Mouse (Mus musculus): ENCODE measurements at regions not wholly inside any gene's neighbourhood (a gene's known extent, or its start where the extent isn't known, plus 50 kb on each side); places are given as distances from the start of the nearest gene placed in this dataset.
A peak's percentile ranks its signal among the peaks of the same experiment; 100 is the strongest.
"Not testable (repeated sequence)": the region's sequence is repeated elsewhere in the genome, so short reads cannot be mapped to it uniquely, and the experiment has no call there.

GRCm38 (mm10) chr13:73069840-73070530, 190.3 kb upstream of the Irx4 start:
- Histone ChIP-seq H3K4me3 (replicated peaks) (no peak overlapping the region), H3K4me2 (replicated peaks) (no peak overlapping the region), H3K36me3 (no peaks in the 10 kb centered on the region), H3K27ac (replicated peaks) (no peak overlapping the region), H3K9ac (no peak overlapping the region), H3K4me1 (no peaks in the 10 kb centered on the region), H3K27me3 (no peaks in the 10 kb centered on the region), H3K9me3 (replicated peaks) (no peaks in the 10 kb centered on the region)
- peak; percentile 31; the same call in 1 of the 2 replicates for ATAC-seq (ENCODE audit: insufficient number of reproducible peaks, low FRiP score, low TSS enrichment, low read depth)
- 68% methylated on average over 13 of the region's 13 CpGs for WGBS

GRCm38 (mm10) chr13:73070531-73070908, 189.8 kb upstream of the Irx4 start:
- no peak overlapping the region for H3K27ac ChIP-seq (replicated peaks)
- H3K9me3 ChIP-seq (replicated peaks) = no peaks in the 10 kb centered on the region
- no peak overlapping the region for H3K4me2 ChIP-seq (replicated peaks)
- H3K4me3 ChIP-seq (replicated peaks) = no peak overlapping the region
- H3K9ac ChIP-seq = no peak overlapping the region
- WGBS = 58% methylated on average over 7 of the region's 7 CpGs
- H3K27me3 ChIP-seq = no peaks in the 10 kb centered on the region
- H3K4me1 ChIP-seq = no peaks in the 10 kb centered on the region
- ATAC-seq (ENCODE audit: insufficient number of reproducible peaks, low FRiP score, low TSS enrichment, low read depth) = no peak
- no peaks in the 10 kb centered on the region for H3K36me3 ChIP-seq

DNA sequence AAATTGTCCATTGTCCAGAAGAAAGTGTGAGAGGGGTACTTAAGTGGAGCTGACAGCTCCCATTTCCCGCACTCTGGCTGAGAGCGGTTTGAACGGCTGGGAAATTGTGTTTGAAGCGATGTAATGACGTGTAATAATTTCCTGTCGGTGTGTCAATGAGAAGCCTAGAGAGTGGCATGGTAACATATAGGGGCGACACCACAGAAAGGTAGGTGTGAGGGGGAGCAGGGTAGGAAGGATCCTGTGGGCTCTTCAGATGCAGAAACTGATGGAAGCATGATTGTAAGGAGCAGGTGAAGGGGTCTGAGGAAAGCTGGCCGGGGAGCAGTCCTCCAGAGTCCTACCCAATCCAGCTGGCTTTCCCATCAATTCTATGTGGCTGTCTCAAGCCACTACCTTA, 189.2 kb upstream of the Irx4 start:
- ATAC-seq (ENCODE audit: insufficient number of reproducible peaks, low FRiP score, low TSS enrichment, low read depth) = no peak
- WGBS = 52% methylated on average over 8 of the region's 8 CpGs

GRCm38 (mm10) chr13:73071854-73072852, 188.1 kb upstream of the Irx4 start:
- Histone ChIP-seq H3K4me3 (replicated peaks) (no peak overlapping the region), H3K27me3 (no peaks in the 10 kb centered on the region), H3K4me1 (no peaks in the 10 kb centered on the region), H3K9me3 (replicated peaks) (no peaks in the 10 kb centered on the region), H3K4me2 (replicated peaks) (no peak overlapping the region), H3K9ac (no peak overlapping the region), H3K27ac (replicated peaks) (no peak overlapping the region), H3K36me3 (no peaks in the 10 kb centered on the region)
- no peak for ATAC-seq (ENCODE audit: insufficient number of reproducible peaks, low FRiP score, low TSS enrichment, low read depth)
- 43% methylated on average over 6 of the region's 6 CpGs for whole genome bisulfite sequencing

More for the DNA sequence above, 189.2 kb upstream of the Irx4 start:
- Histone ChIP-seq H3K4me3 (replicated peaks) (no peak overlapping the region), H3K9me3 (replicated peaks) (no peaks in the 10 kb centered on the region), H3K9ac (no peak overlapping the region), H3K36me3 (no peaks in the 10 kb centered on the region), H3K4me2 (replicated peaks) (no peak overlapping the region), H3K4me1 (no peaks in the 10 kb centered on the region), H3K27ac (replicated peaks) (no peak overlapping the region), H3K27me3 (no peaks in the 10 kb centered on the region)

DNA sequence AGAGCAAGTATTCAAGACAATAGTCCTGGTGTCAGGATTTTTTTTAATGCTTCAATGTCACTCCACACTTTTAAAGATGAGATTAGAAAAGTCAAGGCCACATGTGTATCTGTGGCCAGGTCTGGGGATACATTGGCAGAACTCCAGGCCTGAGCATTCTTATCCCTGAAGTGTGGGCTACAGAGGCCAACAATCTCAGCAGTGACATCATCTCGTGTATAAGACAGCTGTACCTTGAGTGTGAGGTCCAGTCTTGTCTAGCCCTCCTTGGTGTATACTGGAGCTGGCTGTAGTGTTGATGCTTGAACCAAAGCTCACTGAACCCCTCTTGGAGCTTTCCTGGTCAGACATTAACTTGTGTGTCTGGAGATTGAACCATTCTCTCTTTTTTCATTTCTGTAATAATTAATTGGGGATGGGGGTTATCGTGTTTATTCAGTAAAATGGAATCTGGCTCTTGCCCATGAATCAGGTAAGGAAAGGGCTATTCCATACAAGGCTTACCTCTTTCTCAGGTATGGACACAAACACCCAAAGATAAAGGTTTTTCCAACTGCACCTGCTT, 182.3 kb upstream of the Irx4 start:
- Histone ChIP-seq H3K4me1 (no peaks in the 10 kb centered on the region), H3K36me3 (no peaks in the 10 kb centered on the region), H3K9ac (no peak overlapping the region), H3K4me3 (replicated peaks) (no peak overlapping the region), H3K4me2 (replicated peaks) (no peak overlapping the region), H3K9me3 (replicated peaks) (no peaks in the 10 kb centered on the region), H3K27ac (replicated peaks) (no peak overlapping the region), H3K27me3 (no peaks in the 10 kb centered on the region)
- no peak for ATAC-seq (ENCODE audit: insufficient number of reproducible peaks, low FRiP score, low TSS enrichment, low read depth)
- 77% methylated on average over 2 of the region's 2 CpGs for WGBS

DNA sequence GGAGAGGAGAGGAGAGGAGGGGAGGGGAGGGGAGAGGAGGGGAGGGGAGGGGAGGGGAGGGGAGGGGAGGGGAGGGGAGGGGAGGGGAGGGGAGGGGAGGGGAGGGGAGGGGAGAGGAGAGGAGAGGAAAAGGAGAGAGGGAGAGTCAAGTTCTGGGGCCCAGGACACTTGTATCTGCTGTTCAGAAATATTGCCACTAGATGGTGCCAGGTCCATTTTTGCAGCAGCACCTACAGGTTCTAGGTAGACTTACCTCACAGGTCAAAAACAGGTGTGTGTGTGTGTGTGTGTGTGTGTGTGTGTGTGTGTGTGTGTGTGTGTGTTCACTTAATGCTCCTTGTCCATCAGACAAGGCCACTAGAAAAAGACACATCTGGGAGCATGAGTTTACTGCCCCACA, 172.5 kb upstream of the Irx4 start:
- not testable (repeated sequence) for H3K9ac ChIP-seq; H3K4me3 ChIP-seq (replicated peaks); H3K4me2 ChIP-seq (replicated peaks); H3K27ac ChIP-seq (replicated peaks); H3K27me3 ChIP-seq; H3K4me1 ChIP-seq; ATAC-seq (ENCODE audit: insufficient number of reproducible peaks, low FRiP score, low TSS enrichment, low read depth); H3K9me3 ChIP-seq (replicated peaks); H3K36me3 ChIP-seq

GRCm38 (mm10) chr13:73091886-73092285, 168.4 kb upstream of the Irx4 start:
- Histone ChIP-seq H3K4me3 (replicated peaks) (no peak overlapping the region), H3K27me3 (no peaks in the 10 kb centered on the region), H3K4me1 (no peaks in the 10 kb centered on the region), H3K36me3 (no peaks in the 10 kb centered on the region), H3K9me3 (replicated peaks) (no peaks in the 10 kb centered on the region), H3K9ac (no peak overlapping the region), H3K4me2 (replicated peaks) (no peak overlapping the region), H3K27ac (replicated peaks) (no peak overlapping the region)
- no peak for ATAC-seq (ENCODE audit: insufficient number of reproducible peaks, low FRiP score, low TSS enrichment, low read depth)
- 39% methylated on average over 3 of the region's 3 CpGs for WGBS

DNA sequence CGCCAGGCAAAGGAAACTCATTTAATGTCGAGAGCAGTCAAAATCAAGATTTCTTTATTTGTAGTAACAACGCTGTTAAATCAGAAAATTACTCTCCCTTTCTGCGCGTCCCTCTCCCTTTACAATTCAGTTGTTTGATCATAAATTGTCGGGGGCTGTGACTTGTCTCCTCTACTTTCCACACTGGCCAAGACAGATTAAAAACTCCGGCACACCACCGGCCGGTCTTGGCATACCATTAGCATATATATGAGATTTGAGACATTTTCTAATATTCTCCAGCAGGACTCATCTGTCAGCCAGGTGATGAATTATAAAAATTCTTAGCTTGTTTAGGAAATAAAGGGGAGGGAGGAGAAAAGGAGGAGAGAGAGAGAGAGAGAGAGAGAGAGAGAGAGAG, 162.8 kb upstream of the Irx4 start:
- 67% methylated on average over 9 of the region's 9 CpGs for WGBS
- Histone ChIP-seq H3K27me3 (no peaks in the 10 kb centered on the region), H3K36me3 (no peaks in the 10 kb centered on the region), H3K27ac (replicated peaks) (no peak overlapping the region), H3K4me1 (no peaks in the 10 kb centered on the region), H3K9me3 (replicated peaks) (no peaks in the 10 kb centered on the region), H3K4me3 (replicated peaks) (no peak overlapping the region), H3K4me2 (replicated peaks) (no peak overlapping the region), H3K9ac (no peak overlapping the region)
- ATAC-seq (ENCODE audit: insufficient number of reproducible peaks, low FRiP score, low TSS enrichment, low read depth) = no peak

GRCm38 (mm10) chr13:73099407-73099806, 160.9 kb upstream of the Irx4 start:
- 91% methylated on average over 1 of the region's 1 CpGs for WGBS
- ATAC-seq (ENCODE audit: insufficient number of reproducible peaks, low FRiP score, low TSS enrichment, low read depth) = no peak

GRCm38 (mm10) chr13:73107250-73107993, 152.9 kb upstream of the Irx4 start:
- Histone ChIP-seq H3K4me3 (replicated peaks) (no peak overlapping the region), H3K9ac (no peak overlapping the region), H3K4me2 (replicated peaks) (no peak overlapping the region), H3K27me3 (no peaks in the 10 kb centered on the region), H3K27ac (replicated peaks) (no peak overlapping the region), H3K36me3 (no peaks in the 10 kb centered on the region), H3K4me1 (no peaks in the 10 kb centered on the region), H3K9me3 (replicated peaks) (no peaks in the 10 kb centered on the region)
- no peak for ATAC-seq (ENCODE audit: insufficient number of reproducible peaks, low FRiP score, low TSS enrichment, low read depth)
- 43% methylated on average over 14 of the region's 14 CpGs for WGBS

More at GRCm38 (mm10) chr13:73099407-73099806, 160.9 kb upstream of the Irx4 start:
- H3K4me3 ChIP-seq (replicated peaks) = no peak overlapping the region
- H3K4me2 ChIP-seq (replicated peaks) = no peak overlapping the region
- H3K36me3 ChIP-seq = no peaks in the 10 kb centered on the region
- H3K4me1 ChIP-seq = no peaks in the 10 kb centered on the region
- H3K27me3 ChIP-seq = no peaks in the 10 kb centered on the region
- no peak overlapping the region for H3K27ac ChIP-seq (replicated peaks)
- H3K9me3 ChIP-seq (replicated peaks) = no peaks in the 10 kb centered on the region
- no peak overlapping the region for H3K9ac ChIP-seq
